Mouse (Mus musculus): Measurements from ENCODE around the gene Ptcd1. TPM values are rescaled to one million over a fixed set of nuclear protein-coding genes. Genes with fewer than 3 reads are reported as not detected.
A peak's percentile ranks its signal among the peaks of the same experiment; 100 is the strongest.
"Not testable (repeated sequence)": the region's sequence is repeated elsewhere in the genome, so short reads cannot be mapped to it uniquely, and the experiment has no call there.

The Ptcd1 gene
- 10.2 and 15.4 TPM in 2 replicates for total RNA-seq (2014; fragmentation: Nextera tagmentation)
- 17.9 and 18.6 TPM in 2 replicates for total RNA-seq (2017)

- peak; percentile 92 for ATAC-seq (replicated peaks; ENCODE audit: low FRiP score, low TSS enrichment, poor library complexity, severe bottlenecking)
These were observed at the start of gene Ptcd1, which contains the start of gene Cpsf4 for GRCm38 (mm10) chr5:145166536-145167305. TSS of gene Ptcd1 (minus strand) at chr5:145167108. TSS of gene Cpsf4 (plus strand) at chr5:145167213.

- ATAC-seq (replicated peaks; ENCODE audit: low FRiP score, low TSS enrichment, poor library complexity, severe bottlenecking) = peak; percentile 40
These were observed 47.8 kb upstream of the Ptcd1 start for GRCm38 (mm10) chr5:145214679-145215078.

DNA sequence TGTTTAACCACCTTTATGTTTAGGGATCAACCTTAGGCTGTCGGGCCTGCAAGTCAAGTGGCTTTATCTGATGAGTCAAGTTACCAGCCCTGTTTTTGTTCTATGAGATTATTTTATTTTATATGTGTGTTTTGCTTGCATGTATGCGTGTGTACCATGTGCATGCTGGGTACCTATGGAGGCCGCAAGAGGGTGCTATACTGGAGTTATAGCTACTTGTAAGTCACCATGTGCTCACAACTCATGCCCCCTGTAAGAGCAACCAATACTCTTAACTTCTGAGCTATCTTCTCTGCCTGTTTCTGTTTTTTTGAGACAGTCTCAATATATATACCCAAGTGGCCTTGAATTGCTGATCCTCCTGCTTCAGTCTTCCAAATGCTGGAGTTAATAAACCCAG is 46.6 kb upstream of the Ptcd1 start:
- no peak for ATAC-seq (replicated peaks; ENCODE audit: low FRiP score, low TSS enrichment, poor library complexity, severe bottlenecking)

DNA sequence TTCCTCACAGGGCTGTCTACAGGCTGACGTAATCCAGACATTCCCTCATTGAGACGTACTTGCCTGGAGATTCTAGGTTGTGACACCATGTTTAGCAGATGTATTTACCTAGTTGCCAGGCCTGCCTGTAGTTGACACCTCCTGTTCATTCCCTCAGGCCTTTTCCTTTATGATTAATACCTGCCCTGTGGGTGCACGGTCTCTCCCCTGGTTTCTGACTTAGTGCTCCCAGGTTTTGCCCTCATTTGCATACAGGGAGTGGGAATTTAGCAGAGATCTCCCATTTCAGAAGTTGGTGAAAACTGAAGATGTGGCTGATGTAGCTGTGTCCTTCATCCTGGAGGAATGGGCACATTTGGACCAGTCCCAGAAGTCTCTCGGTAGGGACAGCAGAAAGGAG is 45.3 kb upstream of the Ptcd1 start:
- no peak for ATAC-seq (replicated peaks; ENCODE audit: low FRiP score, low TSS enrichment, poor library complexity, severe bottlenecking)

DNA sequence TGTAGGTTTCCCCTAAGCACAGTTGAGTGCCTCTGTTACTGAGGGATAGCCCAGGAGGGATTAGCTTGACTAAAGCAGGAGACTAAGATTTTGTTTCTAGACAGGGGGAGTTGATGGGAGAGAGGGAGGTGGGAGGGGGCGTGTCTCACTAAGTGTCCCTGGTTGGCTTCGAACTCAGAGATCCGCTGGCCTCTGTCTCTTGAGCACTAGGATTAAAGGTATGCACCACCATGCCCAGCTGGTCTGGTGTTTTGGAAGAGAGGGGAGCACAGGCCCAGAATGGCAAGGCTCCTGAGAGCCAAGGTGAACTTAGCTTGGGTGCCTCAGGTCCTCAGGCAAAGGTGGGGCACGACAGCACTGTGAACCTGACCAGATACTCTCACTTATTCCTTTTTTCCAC is 44.4 kb upstream of the Ptcd1 start:
- ATAC-seq (replicated peaks; ENCODE audit: low FRiP score, low TSS enrichment, poor library complexity, severe bottlenecking) = no peak

GRCm38 (mm10) chr5:145208391-145208790 is 41.5 kb upstream of the Ptcd1 start:
- not testable (repeated sequence) for ATAC-seq (replicated peaks; ENCODE audit: low FRiP score, low TSS enrichment, poor library complexity, severe bottlenecking)

- no peak for ATAC-seq (replicated peaks; ENCODE audit: low FRiP score, low TSS enrichment, poor library complexity, severe bottlenecking)
These were observed 41.0 kb upstream of the Ptcd1 start for GRCm38 (mm10) chr5:145207954-145208353.

- no peak for ATAC-seq (replicated peaks; ENCODE audit: low FRiP score, low TSS enrichment, poor library complexity, severe bottlenecking)
These were observed 40.5 kb upstream of the Ptcd1 start for GRCm38 (mm10) chr5:145207385-145207784.

DNA sequence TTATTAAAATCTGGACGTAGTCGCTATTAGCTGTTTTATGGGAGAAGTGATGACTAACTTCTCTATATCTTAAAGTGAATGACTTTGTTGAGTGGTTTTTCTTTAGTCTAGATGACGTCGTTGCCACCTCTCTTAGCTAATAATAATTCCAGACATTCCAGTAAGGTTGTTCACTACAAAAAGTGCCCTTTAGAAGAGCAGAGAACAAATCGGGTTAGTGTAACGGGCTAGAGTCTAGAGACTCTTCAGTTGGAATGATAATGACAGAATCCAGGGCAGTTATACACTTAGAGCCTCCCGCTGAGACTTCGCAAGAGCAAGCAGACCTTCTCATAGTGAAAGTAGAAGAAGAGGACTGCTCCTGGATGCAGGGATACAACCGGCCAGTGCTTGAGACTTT is 38.1 kb upstream of the Ptcd1 start:
- ATAC-seq (replicated peaks; ENCODE audit: low FRiP score, low TSS enrichment, poor library complexity, severe bottlenecking) = no peak

GRCm38 (mm10) chr5:145203936-145204691 is 37.2 kb upstream of the Ptcd1 start, which contains the start of gene Zkscan5:
TSS of gene Zkscan5 (plus strand) at chr5:145204562.
- ATAC-seq (replicated peaks; ENCODE audit: low FRiP score, low TSS enrichment, poor library complexity, severe bottlenecking) = peak; percentile 85

DNA sequence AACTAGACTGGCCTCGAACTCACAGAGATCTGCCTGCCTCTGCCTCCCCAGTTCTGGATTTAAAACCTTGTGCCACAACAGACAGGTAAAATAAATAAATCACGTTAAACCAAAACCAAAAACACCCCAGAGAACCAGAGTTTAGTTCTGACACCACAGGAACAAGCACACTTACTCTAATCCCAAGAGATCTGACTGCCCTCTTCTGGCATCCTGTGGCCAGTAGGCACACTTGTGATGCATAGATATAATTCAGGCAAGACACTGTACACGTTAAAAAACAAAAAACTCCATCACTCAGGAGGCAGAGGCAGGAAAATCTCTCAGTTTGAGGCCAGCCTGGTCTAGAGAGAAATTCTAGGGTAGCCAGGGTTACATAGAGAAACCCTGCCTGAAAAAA is 35.5 kb upstream of the Ptcd1 start:
- ATAC-seq (replicated peaks; ENCODE audit: low FRiP score, low TSS enrichment, poor library complexity, severe bottlenecking) = no peak

- ATAC-seq (replicated peaks; ENCODE audit: low FRiP score, low TSS enrichment, poor library complexity, severe bottlenecking) = peak; percentile 64
These were observed 34.5 kb upstream of the Ptcd1 start, which contains the start of gene Zkscan14 for GRCm38 (mm10) chr5:145201321-145201991. TSS of gene Zkscan14 (minus strand) at chr5:145201868.

GRCm38 (mm10) chr5:145200387-145200786 is 33.5 kb upstream of the Ptcd1 start:
- no peak for ATAC-seq (replicated peaks; ENCODE audit: low FRiP score, low TSS enrichment, poor library complexity, severe bottlenecking)

DNA sequence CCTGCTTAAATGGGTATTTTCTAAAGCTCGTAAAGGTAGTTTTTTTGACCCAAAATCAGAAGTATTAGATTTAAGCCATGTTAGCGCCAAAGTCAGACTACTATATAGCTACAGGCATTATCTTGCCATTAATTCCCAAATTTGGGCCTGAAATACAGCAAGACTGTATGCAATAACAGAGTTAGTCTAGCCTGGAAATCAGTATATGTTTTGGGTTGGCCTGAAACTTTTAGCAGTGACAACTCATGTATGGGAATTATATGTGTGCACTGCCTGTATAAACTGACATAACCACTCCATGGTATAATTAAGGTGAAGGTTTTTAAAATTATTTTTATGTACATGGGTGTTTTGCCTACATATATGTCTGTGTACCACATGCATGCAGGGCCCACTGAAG is 25.1 kb upstream of the Ptcd1 start, which contains the start of gene Atp5j2:
Gene Atp5j2 (minus strand): TSS at position 101 of the 400 bp plus-strand sequence.
- no peak for ATAC-seq (replicated peaks; ENCODE audit: low FRiP score, low TSS enrichment, poor library complexity, severe bottlenecking)

DNA sequence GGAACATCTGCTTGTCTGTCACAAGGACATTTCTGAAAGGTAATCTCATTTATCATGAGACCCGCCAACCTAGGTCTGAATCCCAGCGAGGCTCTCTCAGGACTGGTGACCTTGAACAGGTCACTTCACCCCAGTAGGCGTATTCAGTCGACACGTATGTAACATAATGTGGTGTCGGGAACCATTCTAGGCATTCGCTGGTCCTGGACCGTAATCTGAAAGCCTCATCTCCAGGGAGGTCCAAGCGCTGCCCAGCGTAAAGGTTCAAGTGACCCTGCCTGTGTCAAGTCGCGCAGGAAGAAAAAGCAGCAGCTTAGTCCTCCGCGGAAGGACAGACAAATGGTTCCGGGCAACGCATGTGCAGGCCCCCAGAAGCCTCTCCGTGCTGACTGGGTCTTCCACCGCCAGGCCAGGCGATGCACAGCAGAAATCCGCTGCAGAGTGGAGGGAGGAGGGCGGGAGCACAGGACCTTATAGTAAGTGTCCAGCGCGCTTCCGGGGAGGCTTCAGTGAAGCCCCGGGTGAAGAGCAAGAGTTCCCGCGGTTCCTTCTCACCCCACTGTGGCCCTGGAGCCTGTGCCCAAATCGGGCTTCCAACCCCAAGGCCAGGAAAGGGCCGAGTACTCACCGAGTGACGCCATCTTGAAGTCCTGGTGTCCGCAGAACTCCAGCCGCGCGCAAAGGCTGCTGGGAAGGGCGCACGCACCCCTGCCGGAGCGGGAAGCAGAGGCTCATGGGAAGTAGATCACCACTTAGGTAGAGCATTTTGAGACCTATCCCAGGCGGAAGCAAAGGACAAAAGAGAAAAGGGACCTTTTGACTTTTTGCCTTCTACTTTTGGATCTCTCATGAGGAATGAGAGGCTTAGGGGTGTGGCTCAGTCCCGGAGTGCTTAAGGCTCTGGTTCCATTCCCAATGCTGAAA is 24.2 kb upstream of the Ptcd1 start:
- ATAC-seq (replicated peaks; ENCODE audit: low FRiP score, low TSS enrichment, poor library complexity, severe bottlenecking) = peak; percentile 82

DNA sequence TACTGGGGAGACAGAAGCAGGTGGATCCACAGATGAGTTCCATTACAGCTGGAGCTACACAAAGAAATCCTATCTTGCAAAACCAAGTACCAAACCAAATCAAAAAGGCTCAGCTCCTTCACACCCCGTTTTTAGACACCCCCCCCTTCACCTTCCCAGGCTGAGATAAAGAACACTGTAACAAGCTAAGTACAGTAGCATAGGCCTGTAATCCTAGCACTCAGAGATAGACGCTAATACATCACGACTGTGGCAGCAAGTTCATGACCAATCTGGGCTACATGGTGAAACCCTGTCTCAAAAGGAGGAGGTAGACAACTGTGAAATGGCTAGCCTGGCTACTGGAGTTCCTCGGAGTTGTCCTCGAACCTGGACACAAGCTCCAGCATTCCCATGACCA is 23.5 kb upstream of the Ptcd1 start:
- ATAC-seq (replicated peaks; ENCODE audit: low FRiP score, low TSS enrichment, poor library complexity, severe bottlenecking) = peak; percentile 56

DNA sequence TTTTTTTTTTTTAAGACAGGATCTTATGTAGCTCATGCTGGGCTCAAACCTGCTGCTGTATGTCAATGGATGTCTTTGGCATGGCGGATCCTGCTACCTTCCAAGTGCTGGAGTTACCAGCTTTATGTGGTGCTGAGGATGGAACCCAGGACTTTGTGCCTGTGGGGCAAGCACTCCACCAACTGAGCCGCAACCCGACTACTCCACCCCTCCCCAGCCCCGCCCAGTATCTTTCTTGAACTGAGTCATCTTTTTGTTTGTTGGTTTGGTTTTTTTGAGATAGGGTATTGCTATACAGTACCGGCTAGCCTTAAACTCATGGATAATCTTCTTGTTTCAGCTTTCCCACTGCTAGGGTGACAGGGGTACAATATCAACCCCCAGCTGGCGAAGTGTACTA is 22.5 kb upstream of the Ptcd1 start:
- peak; percentile 21 for ATAC-seq (replicated peaks; ENCODE audit: low FRiP score, low TSS enrichment, poor library complexity, severe bottlenecking)

- no peak for ATAC-seq (replicated peaks; ENCODE audit: low FRiP score, low TSS enrichment, poor library complexity, severe bottlenecking)
These were observed 18.3 kb upstream of the Ptcd1 start for GRCm38 (mm10) chr5:145185244-145185643.

DNA sequence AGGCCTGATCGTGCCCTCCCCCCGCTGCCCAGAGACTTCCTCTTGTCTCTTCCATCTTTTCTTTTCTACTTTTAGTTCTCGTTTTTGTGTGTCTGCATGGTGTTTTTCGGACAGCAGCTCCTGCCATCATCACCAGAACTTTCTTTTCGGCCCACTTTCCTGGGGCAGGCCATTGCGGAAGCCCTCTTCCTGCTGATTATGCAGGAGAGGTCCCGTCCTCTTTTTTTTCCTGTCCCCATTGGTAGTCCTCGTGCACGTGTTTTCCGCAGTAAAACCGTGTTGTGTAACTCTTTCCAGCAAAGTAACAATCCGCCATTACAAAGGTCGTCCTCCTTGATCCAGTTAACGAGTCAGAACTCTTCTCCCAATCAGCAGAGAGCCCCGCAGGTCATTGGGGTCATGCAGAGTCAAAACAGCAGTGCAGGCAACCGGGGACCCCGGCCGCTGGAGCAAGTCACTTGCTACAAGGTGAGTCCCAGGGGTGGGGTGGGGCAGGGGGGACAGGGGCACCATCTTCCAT is 11.6 kb upstream of the Ptcd1 start:
- ATAC-seq (replicated peaks; ENCODE audit: low FRiP score, low TSS enrichment, poor library complexity, severe bottlenecking) = no peak
